Mouse (Mus musculus) ovary, adult 18-20 months (tissue): ENCODE results near the gene Gm9964.
"Not testable (repeated sequence)": the region's sequence is repeated elsewhere in the genome, so short reads cannot be mapped to it uniquely, and the experiment has no call there.

ENCODE experiments used
- DNase-seq: peaks from one replicate; pipeline ENCODE4 v3.0.0; 2022; ENCODE audit warnings: low spot score, mixed read lengths

Gm9964 gene

GRCm38 (mm10) chr11:79296856-79297491 lies at the start of gene Gm9964:
Gene Gm9964 (minus strand): TSS chr11:79296906.
- no peak for DNase-seq

DNA sequence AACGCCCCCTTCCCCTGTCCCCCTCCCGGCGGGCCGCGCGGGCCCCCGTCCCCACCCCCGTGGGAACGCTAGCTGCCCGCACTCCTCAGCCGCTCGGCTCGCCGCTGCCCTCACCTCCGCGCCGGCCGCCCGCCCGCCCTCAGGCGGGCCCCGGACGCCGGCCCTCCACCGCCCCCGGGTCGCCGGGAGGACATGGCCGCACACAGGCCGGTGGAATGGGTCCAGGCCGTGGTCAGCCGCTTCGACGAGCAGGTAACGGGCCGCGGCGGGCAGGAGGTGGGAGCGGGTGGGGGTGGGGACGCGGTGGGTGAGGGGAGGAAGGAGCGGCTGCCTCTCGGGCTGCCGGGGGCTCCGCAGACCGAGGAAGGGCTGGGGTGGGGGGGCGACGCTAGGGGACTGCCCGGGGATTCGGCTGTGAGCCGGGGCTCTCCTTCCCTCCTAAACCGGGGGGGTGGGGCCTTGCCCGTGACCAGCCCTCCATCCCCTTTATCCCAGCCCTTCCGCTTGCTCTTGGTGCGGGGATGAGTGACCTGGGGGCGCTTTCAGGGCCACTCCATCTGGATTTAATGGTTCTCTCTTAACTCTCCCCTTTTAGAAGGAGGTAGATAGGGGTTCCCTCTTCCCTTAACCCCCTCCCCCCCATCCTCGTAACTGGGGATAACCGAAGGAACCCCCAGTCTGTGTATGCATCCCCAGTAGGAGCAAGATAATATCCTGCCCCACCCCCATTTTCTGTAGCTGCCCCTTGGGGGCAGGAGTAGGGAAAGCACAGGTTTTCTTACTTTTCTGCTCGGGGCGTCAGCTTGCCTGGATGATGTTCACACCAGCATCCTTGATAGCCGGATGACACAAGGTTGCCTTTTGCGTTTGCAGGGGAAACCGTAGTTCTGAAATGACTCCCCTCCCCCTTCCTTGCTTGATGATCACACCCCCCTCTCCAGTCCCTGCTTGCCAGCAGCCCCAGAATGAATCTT lies 43.4 kb upstream of the Gm9964 start:
- no peak for DNase-seq

DNA sequence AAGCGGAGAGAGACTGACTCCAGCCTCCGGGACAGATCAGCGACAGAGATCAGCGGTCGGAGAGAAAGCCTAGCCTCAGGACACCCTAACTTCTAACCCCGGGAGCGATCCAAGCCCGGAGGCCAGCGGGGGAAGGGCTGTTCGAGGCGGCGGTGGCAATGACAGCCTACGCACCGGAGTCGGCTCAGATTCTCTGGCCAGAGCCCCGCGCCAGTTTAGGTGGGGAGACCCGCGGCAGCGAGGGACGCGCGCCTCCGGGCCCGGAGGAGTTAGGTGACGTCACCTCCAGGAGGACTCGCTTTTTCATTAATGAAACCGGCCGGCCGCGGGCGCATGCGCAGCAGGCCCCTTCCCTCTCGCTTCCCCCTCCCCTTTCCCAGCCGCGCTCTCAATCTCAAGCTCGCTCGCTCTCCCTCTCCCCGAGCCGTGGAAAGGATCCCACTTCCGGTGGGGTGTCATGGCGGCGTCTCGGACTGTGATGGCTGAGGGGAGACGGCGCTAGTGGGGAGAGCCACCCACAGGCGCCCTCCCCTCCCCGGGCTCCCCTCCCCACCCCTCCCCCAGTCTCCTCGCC lies 42.6 kb upstream of the Gm9964 start, which contains the start of gene Nf1:
Gene Nf1, plus strand, starts transcription at position 460 of the 574 bp plus-strand sequence.
- DNase-seq = peak; percentile 92

DNA sequence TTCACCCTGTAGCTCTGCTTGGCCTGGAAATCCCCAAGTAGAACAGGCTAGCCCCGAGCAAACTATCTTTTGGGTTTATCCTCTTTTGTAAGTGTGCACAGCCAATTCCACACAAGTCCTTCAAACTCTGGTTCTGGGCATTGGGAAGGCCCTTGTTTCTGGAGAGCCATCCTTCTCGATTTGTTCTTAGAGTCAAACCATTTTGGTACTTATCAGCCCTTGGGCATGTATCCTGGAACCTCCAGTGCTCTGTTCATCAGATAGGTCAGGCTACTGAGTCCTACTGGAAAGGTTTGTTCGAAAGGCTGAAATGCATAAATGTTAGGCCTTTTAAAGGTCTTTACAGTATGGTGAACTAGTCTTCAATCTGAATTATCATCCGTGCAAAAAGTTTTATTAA lies 41.9 kb upstream of the Gm9964 start:
- DNase-seq = no peak

- no peak for DNase-seq
These were observed 40.1 kb upstream of the Gm9964 start for GRCm38 (mm10) chr11:79336722-79337267.

GRCm38 (mm10) chr11:79335077-79335476 lies 38.4 kb upstream of the Gm9964 start:
- DNase-seq = no peak

DNA sequence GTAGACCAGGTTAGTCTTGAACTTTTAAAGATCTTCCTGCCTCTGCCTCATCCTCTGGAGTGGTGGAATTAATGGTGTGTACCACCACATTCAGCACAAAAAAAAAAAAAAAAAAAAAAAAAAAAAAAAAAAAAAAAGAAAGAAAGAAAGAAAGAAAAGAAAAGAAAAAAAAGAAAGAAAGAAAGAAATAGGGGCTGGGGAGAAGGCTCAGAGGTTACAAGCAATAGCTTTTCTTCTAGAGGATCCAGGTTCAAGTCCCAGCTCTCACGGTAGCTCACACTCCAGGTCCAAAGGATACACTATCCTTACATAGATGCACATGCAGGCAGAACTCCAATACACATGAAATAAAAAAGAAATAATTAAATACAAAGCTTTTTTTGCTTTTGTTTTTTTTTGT lies 32.9 kb upstream of the Gm9964 start:
- DNase-seq = no peak

GRCm38 (mm10) chr11:79328060-79328459 lies 31.4 kb upstream of the Gm9964 start:
- no peak for DNase-seq

DNA sequence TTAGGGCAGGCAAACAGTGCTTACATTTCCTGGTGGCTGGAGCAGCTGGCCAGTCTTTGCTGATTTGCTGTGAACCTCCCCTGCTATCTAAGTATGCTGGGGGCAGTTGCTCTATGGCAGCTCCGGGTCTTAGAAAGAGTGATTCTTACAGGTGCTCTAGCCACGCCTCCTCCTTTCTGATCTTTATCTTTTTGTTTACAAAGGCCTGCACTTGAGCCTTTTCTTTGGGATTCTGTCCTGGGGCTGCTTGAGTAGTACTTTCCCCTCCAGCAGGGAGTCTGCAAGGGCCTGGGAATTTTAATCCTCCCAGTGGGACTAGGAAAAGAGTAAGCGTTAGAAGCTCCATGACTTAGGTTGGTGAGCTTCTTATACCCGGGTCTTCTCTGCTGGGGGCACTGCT lies 30.4 kb upstream of the Gm9964 start:
- DNase-seq = no peak

DNA sequence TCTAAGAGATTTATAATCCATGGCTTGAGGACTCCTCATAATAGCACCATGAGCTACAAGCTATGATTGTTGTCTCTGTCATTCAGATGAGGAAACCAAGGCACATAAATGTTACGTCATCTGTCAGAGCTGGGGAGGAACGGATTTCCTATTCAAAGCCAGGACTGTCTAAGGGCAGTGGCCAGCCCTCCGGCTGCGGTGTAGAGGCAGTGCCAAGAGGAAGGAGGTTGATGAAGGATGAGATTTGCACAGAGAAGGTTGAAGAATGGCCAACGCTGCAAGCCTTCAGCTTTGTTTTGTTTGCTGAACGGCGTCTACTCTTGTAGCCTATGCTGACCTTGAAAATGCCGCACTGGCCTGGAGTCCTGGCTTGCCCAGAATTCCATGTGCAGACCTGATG lies 29.0 kb upstream of the Gm9964 start:
- no peak for DNase-seq

DNA sequence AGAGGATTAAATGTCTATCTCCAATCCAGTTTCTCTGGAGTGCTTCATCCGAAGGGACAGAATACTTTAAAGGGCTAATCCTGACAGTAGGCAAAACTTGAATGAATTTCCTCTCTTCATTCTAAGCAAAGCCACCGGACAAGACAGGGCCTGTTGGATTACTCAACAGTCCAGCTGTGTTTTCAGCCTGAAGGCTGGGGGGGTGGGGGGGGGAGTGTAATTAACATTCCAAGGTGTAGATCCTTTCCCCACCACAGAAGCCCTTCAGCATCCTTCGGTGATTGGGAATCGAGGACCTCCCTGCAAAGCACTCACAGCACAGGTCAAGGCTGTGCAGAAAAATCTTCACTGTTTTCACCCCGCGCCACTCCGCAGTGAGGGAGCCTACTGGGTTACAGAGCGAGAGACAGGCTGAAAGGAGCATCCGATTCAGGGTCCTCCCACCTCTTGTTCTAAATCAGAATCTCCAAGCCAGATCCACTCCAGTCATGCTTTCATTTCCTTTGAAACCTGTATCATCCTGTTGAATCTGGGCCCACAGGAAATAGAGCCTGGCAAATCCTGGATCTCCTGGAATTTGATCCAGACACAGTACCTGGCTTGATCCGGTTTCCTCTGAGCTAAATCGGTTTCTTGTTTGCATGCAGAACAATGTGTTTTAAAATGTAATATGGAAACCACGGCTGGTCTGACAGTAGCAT lies 27.4 kb upstream of the Gm9964 start:
- no peak for DNase-seq

- peak; percentile 17 for DNase-seq
These were observed 23.1 kb upstream of the Gm9964 start for GRCm38 (mm10) chr11:79319807-79320206.

GRCm38 (mm10) chr11:79316807-79317345 lies 20.2 kb upstream of the Gm9964 start:
- DNase-seq = no peak

DNA sequence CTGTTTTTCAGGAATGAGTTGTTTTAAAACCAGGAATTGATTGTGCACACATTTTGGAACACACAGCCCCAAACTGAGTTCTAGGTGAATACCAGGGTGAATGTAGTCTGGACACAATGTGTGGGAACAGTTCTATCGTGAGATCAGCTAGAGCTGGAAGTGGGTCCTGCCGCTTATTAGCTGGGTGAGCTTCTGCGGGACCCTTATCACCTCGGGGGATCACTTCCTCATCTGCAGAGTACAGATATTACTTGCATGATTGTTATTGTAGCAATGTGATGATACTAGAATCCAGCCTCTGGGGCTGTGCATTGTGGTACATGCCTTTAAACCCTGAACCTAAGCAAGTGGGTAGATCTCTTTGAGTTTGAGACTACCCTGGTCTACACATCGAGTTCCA lies 13.8 kb upstream of the Gm9964 start:
- DNase-seq = no peak

DNA sequence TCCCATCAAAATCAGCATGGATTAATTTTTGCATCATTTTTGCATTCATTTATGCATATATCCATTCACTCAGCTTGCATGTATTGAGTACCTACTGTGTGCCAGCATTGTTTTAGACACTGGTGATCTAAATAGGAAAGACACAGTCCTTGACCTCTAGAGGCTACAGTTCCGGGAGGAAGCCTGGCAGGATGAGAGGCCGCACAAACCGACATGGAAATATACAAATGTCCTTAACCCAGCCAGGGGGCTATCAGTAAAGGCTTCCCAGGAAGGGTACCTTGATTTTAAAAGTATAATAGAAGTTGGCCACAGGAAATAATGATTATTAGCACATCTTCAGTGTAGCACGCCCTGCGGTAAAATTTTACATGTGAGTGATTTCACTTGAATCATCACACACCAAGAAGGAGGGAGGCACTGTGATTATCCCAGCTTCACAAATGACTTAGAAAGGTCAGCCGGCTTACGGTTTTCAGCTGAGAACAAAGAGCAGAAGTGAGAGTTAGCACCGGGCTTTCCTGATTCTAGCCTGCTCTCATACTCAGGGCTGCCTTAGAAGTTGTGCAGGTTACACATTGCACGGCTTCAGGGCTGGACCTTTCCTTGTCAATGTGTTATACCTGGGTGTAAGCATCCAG lies 11.0 kb upstream of the Gm9964 start:
- DNase-seq = no peak

- DNase-seq = peak; percentile 19
These were observed 10.3 kb upstream of the Gm9964 start for GRCm38 (mm10) chr11:79306996-79307395.

GRCm38 (mm10) chr11:79306510-79306909 lies 9.8 kb upstream of the Gm9964 start:
- DNase-seq = peak; percentile 23

DNA sequence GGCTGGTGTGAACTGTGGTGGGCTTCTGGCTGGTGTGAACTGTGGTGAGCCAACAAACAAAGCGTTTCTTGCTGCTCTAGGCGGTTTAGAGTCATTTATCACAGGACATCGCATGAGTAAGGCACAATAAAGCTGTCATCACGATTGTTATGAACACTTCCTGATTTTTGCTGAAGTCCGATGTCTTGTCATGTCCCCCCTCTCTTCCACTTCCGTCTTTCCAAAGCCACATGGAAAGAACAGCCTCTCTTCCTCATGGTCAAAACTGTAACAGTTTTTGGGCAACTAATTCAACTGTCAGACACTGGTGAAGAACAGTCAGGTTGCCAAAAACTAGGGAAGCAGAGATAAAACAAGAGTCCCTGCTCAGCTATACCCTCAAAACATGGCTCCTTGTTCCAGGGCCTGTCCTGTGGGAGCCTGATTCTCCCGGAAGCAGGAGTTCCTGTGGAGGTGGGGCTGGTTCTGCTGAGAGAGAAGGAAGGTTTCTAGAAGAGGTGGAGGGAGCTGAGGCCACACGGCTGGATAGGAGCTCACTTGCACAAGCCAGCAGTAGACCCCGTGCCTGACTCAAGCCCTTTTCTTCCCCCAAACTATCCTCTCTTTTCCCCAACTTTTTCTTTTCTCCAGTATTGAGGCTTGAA lies 9.1 kb upstream of the Gm9964 start:
- no peak for DNase-seq

- DNase-seq = not testable (repeated sequence)
These were observed 7.5 kb upstream of the Gm9964 start for GRCm38 (mm10) chr11:79304245-79304644.

GRCm38 (mm10) chr11:79303109-79303508 lies 6.4 kb upstream of the Gm9964 start:
- DNase-seq = no peak
